Mouse (Mus musculus) hindbrain, postnatal 0 days (tissue): ENCODE data around the gene Itgal. TPM values are rescaled to one million over a fixed set of nuclear protein-coding genes. Genes with fewer than 3 reads are reported as not detected.

ENCODE experiments used
- ATAC-seq: fragments of 200-750 bp; cut with Nextera tagmentation; 2 replicates; pipeline ENCODE4 v1.8.0; 2017; ENCODE audit warnings: mild to moderate bottlenecking, moderate TSS enrichment, moderate library complexity
- DNase-seq: peaks from one replicate; pipeline ENCODE4 v3.0.0-alpha.2; 2015; ENCODE audit warnings: low spot score
- H3K27ac ChIP-seq: fragments of 300-500 bp; sonication (generic); 2 replicates; pipeline ENCODE4 v1.5.1; 2014; ENCODE audit warnings: mild to moderate bottlenecking
- H3K27me3 ChIP-seq: fragments of 300-500 bp; sonication (generic); 2 replicates; pipeline ENCODE4 v1.6.1; 2014; ENCODE audit warnings: low read length, mixed read lengths; ENCODE audit not compliant: insufficient read depth
- H3K36me3 ChIP-seq: fragments of 300-500 bp; sonication (generic); 2 replicates; pipeline ENCODE4 v1.6.1; 2014; ENCODE audit warnings: low read length, mixed read lengths; ENCODE audit not compliant: insufficient read depth
- H3K4me1 ChIP-seq: fragments of 300-500 bp; sonication (generic); 2 replicates; pipeline ENCODE4 v1.6.1; 2014; ENCODE audit warnings: antibody characterized with exemption, low read length, mixed read lengths; ENCODE audit not compliant: insufficient read depth
- H3K4me2 ChIP-seq: fragments of 300-500 bp; sonication (generic); 2 replicates; pipeline ENCODE4 v1.6.1; 2014; ENCODE audit warnings: low read depth, mild to moderate bottlenecking, low read length, moderate library complexity, mixed read lengths
- H3K4me3 ChIP-seq: fragments of 300-500 bp; sonication (generic); 2 replicates; pipeline ENCODE4 v1.5.1; 2014; ENCODE audit warnings: low read length
- H3K9ac ChIP-seq: fragments of 300-500 bp; sonication (generic); replicated peaks from 2 replicates; pipeline ENCODE4 v1.6.1; 2014; ENCODE audit warnings: mild to moderate bottlenecking, low read length, moderate library complexity, mixed read lengths
- H3K9me3 ChIP-seq: fragments of 300-500 bp; sonication (generic); 2 replicates; pipeline ENCODE4 v1.6.1; 2016; ENCODE audit warnings: low read length, mixed read lengths
- CTCF ChIP-seq: IDR thresholded peaks from 2 replicates; pipeline ENCODE4 v1.5.1; 2016; ENCODE audit warnings: antibody characterized with exemption, control low read depth, low read depth
- WGBS: fragments of 180-500 bp; shearing (Covaris S2); extraction: QIAGEN DNeasy Blood & Tissue Kit; methylation state at CpG from one replicate; pipeline ENCODE4 v1.1.7; 2014; 5-methylcytosine and 5-hydroxymethylcytosine counted together
- polyA plus RNA-seq: library from polyadenylated mRNA; unstranded; fragments of >200 nt; fragmentation: Nextera tagmentation; extraction: Ambion mirVana; gene quantifications from 2 replicates; pipeline ENCODE4 v1.2.1, GENCODE M21; 2015
- total RNA-seq: library from RNA; depleted of rRNA; stranded (reverse); fragments of >200 nt; gene quantifications from 2 replicates; pipeline ENCODE4 v1.2.3, GENCODE M21; 2014

The Itgal gene
- total and polyA plus RNA-seq, 2 experiments from 2014 or later: 0.26 TPM; not detected in 1

- no peak overlapping the region for H3K4me2 ChIP-seq
Measured at GRCm38 (mm10) chr7:127270256-127270655, 25.8 kb upstream of the Itgal start.

GRCm38 (mm10) chr7:127270666-127271065 is 25.4 kb upstream of the Itgal start:
- Histone ChIP-seq H3K4me2 (no peak overlapping the region), H3K4me1 (peaks cover 11% of the 10 kb centered on the region), H3K36me3 (no peaks in the 10 kb centered on the region), H3K9me3 (no peaks in the 10 kb centered on the region), H3K27ac (no peak overlapping the region), H3K4me3 (no peak overlapping the region), H3K27me3 (no peaks in the 10 kb centered on the region), H3K9ac (no peak overlapping the region)
- 93% methylated on average over 5 of the region's 5 CpGs for whole genome bisulfite sequencing
- TF ChIP-seq CTCF: no peak
- DNase-seq: no peak
- ATAC-seq: no peak

More at GRCm38 (mm10) chr7:127270256-127270655, 25.8 kb upstream of the Itgal start:
- Histone ChIP-seq H3K9ac (no peak overlapping the region), H3K9me3 (no peaks in the 10 kb centered on the region), H3K4me1 (peaks cover 11% of the 10 kb centered on the region), H3K36me3 (no peaks in the 10 kb centered on the region), H3K27ac (no peak overlapping the region), H3K4me3 (no peak overlapping the region), H3K27me3 (no peaks in the 10 kb centered on the region)
- ATAC-seq (no peak), DNase-seq (no peak)
- no peak for TF ChIP-seq CTCF
- WGBS: 87% methylated on average over 2 of the region's 2 CpGs

GRCm38 (mm10) chr7:127271093-127271492 is 25.0 kb upstream of the Itgal start:
- 95% methylated on average over 4 of the region's 4 CpGs for WGBS
- ATAC-seq: no peak
- Histone ChIP-seq H3K4me1 (peaks cover 11% of the 10 kb centered on the region), H3K4me3 (no peak overlapping the region), H3K4me2 (no peak overlapping the region), H3K36me3 (no peaks in the 10 kb centered on the region), H3K27me3 (no peaks in the 10 kb centered on the region), H3K9ac (no peak overlapping the region), H3K27ac (no peak overlapping the region), H3K9me3 (no peaks in the 10 kb centered on the region)
- TF ChIP-seq CTCF: no peak
- no peak for DNase-seq

- no peak for TF ChIP-seq CTCF
- peaks cover 11% of the 10 kb centered on the region for H3K4me1 ChIP-seq
- no peaks in the 10 kb centered on the region for H3K27me3 ChIP-seq
- ATAC-seq: no peak
- no peak overlapping the region for H3K27ac ChIP-seq
- no peak for DNase-seq
- H3K9ac ChIP-seq: peak overlapping the region; percentile 86; the same call in 1 of the 2 replicates
- H3K36me3 ChIP-seq: no peaks in the 10 kb centered on the region
- no peaks in the 10 kb centered on the region for H3K9me3 ChIP-seq
- 0 out of 2 replicates have a peak overlapping the region, but pooled peaks have one; percentile 73 for H3K4me3 ChIP-seq
- WGBS: 86% methylated on average over 15 of the region's 15 CpGs
- peak overlapping the region; percentile 90 for H3K4me2 ChIP-seq
Measured at GRCm38 (mm10) chr7:127272566-127272965, 23.5 kb upstream of the Itgal start.

GRCm38 (mm10) chr7:127273118-127273923 is 22.7 kb upstream of the Itgal start:
- 13% methylated on average over 50 of the region's 50 CpGs for WGBS
- Histone ChIP-seq H3K4me3 (peak overlapping the region; percentile 73), H3K4me2 (peak overlapping the region; percentile 90), H3K9ac (peak overlapping the region; percentile 86), H3K4me1 (peaks cover 11% of the 10 kb centered on the region), H3K27me3 (no peaks in the 10 kb centered on the region), H3K9me3 (no peaks in the 10 kb centered on the region), H3K36me3 (no peaks in the 10 kb centered on the region), H3K27ac (peak overlapping the region; percentile 82)
- TF ChIP-seq CTCF: no peak
- peak; percentile 56 for DNase-seq
- ATAC-seq: peak; percentile 77

GRCm38 (mm10) chr7:127273925-127274789 is 21.9 kb upstream of the Itgal start, which contains the start of gene Sephs2:
Gene Sephs2, minus strand, starts transcription at chr7:127274055.
- 2% methylated on average over 39 of the region's 39 CpGs for WGBS
- Histone ChIP-seq H3K9ac (peak within 1 kb of the TSS; percentile 86), H3K9me3 (no peaks in the 10 kb centered on the region), H3K27me3 (no peaks in the 10 kb centered on the region), H3K4me1 (peaks cover 11% of the 10 kb centered on the region), H3K36me3 (no peaks in the 10 kb centered on the region), H3K27ac (peak within 1 kb of the TSS; percentile 82), H3K4me2 (peak within 1 kb of the TSS; percentile 90), H3K4me3 (peak within 1 kb of the TSS; percentile 73)
- DNase-seq (peak; percentile 97), ATAC-seq (peak; percentile 92)
- TF ChIP-seq CTCF: no peak
